12 mouse cellular contexts compared by ENCODE assay signal in genomic region chr2:101705941-101706485, GRCm38 (mm10). TPM values are rescaled to one million over a fixed set of nuclear protein-coding genes. Genes with fewer than 3 reads are reported as not detected.
A peak's percentile ranks its signal among the peaks of the same experiment; 100 is the strongest.
DNase-seq lines count a peak whose midpoint lies in the region; ATAC-seq and TF ChIP-seq lines count a peak whose summit lies in the region.
"Had no signal": no experiment of that assay in that cellular context is flagged by ENCODE, and none has a peak within 500 bp of the region (broad histone marks: within the 10 kb centered on the region; RNA-seq: fewer than 3 reads in every experiment).

No protein-coding gene starts in this region.

- peak; percentile 67 for TF ChIP-seq CTCF in hindbrain, postnatal 0 days (IDR thresholded peaks at IDR 0.05; ENCODE audit: low read depth)
- TF ChIP-seq CTCF in Patski (IDR thresholded peaks at IDR 0.05): peak; percentile 52

- ATAC-seq in hindbrain, postnatal 0 days: no peak
- no peak for ATAC-seq in hindbrain, embryonic 13.5 days (ENCODE audit: low FRiP score)
- ATAC-seq in midbrain, embryonic 11.5 days (ENCODE audit: low FRiP score): 0 out of 2 replicates have a peak, but pooled peaks have one; percentile 42
- no peak for ATAC-seq in midbrain, embryonic 15.5 days (replicated peaks)
- no peak for ATAC-seq in Patski
- ATAC-seq: liver, embryonic 12.5 days had no signal

- H3K27ac ChIP-seq in hindbrain, postnatal 0 days: no peak overlapping the region
- no peak overlapping the region for H3K27ac ChIP-seq in hindbrain, embryonic 13.5 days
- no peak overlapping the region for H3K27ac ChIP-seq in midbrain, embryonic 11.5 days (ENCODE audit: low read depth, low read length)
- no peak overlapping the region for H3K27ac ChIP-seq in midbrain, embryonic 15.5 days
- H3K27ac ChIP-seq: forebrain, embryonic 10.5 days; liver, embryonic 12.5 days had no signal

- CTCF ChIA-PET in Patski (lab: Charles Lee): interaction anchor here (0.7 to 3.3 kb wide), 9 partner anchors 10 to 379 kb away, joined by 3 to 19 read pairs (median 3); no protein-coding TSS in a partner anchor

- 44% methylated on average over 5 of the region's 5 CpGs for WGBS in hindbrain, postnatal 0 days
- WGBS in hindbrain, embryonic 13.5 days: 57% methylated on average over 5 of the region's 5 CpGs
- 45% methylated on average over 5 of the region's 5 CpGs for WGBS in midbrain, embryonic 11.5 days
- 44% methylated on average over 5 of the region's 5 CpGs for WGBS in midbrain, embryonic 15.5 days

- in situ Hi-C loops in Patski (cut with MboI; ENCODE audit: low pct_unique_long_range_greater_than_20kb): loop anchor here (5.0 to 25.0 kb wide), 3 partner anchors 166 to 746 kb away; partner anchors contain the start of gene Fjx1

- no peaks in the 10 kb centered on the region for H3K27me3 ChIP-seq in hindbrain, postnatal 0 days (ENCODE audit: insufficient read depth, low read length)
- no peaks in the 10 kb centered on the region for H3K27me3 ChIP-seq in hindbrain, embryonic 13.5 days
- no peaks in the 10 kb centered on the region for H3K27me3 ChIP-seq in midbrain, embryonic 11.5 days (ENCODE audit: control insufficient read depth, insufficient read depth, low read length)
- no peaks in the 10 kb centered on the region for H3K27me3 ChIP-seq in midbrain, embryonic 15.5 days (replicated peaks)
- no peaks in the 10 kb centered on the region for H3K27me3 ChIP-seq in Patski
- H3K27me3 ChIP-seq: liver, embryonic 12.5 days had no signal

- no peak overlapping the region for H3K9ac ChIP-seq in hindbrain, postnatal 0 days (replicated peaks; ENCODE audit: low read length)
- no peak overlapping the region for H3K9ac ChIP-seq in hindbrain, embryonic 13.5 days
- no peak overlapping the region for H3K9ac ChIP-seq in midbrain, embryonic 11.5 days (ENCODE audit: low read length)
- no peak overlapping the region for H3K9ac ChIP-seq in midbrain, embryonic 15.5 days
- H3K9ac ChIP-seq: liver, embryonic 12.5 days had no signal

- DNase-seq in hindbrain, postnatal 0 days (ENCODE audit: low spot score): peak; percentile 63
- no peak for DNase-seq in midbrain, embryonic 11.5 days (ENCODE audit: low spot score, missing footprints)
- DNase-seq in Patski (ENCODE audit: low read depth, low spot score): no peak
- DNase-seq in retina, embryonic 14.5 days (ENCODE audit: low spot score): peak; percentile 62
- no peak for DNase-seq in cerebellum, adult 9-10 months
- DNase-seq: cerebellum, adult 11 months had no signal

- no peaks in the 10 kb centered on the region for H3K36me3 ChIP-seq in hindbrain, postnatal 0 days (ENCODE audit: insufficient read depth, low read length)
- H3K36me3 ChIP-seq in hindbrain, embryonic 13.5 days: no peaks in the 10 kb centered on the region
- no peaks in the 10 kb centered on the region for H3K36me3 ChIP-seq in midbrain, embryonic 11.5 days (ENCODE audit: control insufficient read depth, insufficient read depth, low read length)
- no peaks in the 10 kb centered on the region for H3K36me3 ChIP-seq in midbrain, embryonic 15.5 days (replicated peaks)
- H3K36me3 ChIP-seq: liver, embryonic 12.5 days had no signal

- no peak overlapping the region for H3K4me3 ChIP-seq in hindbrain, postnatal 0 days (ENCODE audit: low read length)
- H3K4me3 ChIP-seq in hindbrain, embryonic 13.5 days: no peak overlapping the region
- H3K4me3 ChIP-seq in midbrain, embryonic 11.5 days (ENCODE audit: low read depth, low read length): no peak overlapping the region
- H3K4me3 ChIP-seq in midbrain, embryonic 15.5 days: no peak overlapping the region
- H3K4me3 ChIP-seq: forebrain, embryonic 10.5 days; liver, embryonic 12.5 days had no signal

- H3K4me1 ChIP-seq in hindbrain, postnatal 0 days (ENCODE audit: insufficient read depth, low read length): no peaks in the 10 kb centered on the region
- 0 out of 2 replicates have a peak, but pooled peaks cover 5% of the 10 kb centered on the region for H3K4me1 ChIP-seq in hindbrain, embryonic 13.5 days (replicated peaks)
- H3K4me1 ChIP-seq in midbrain, embryonic 11.5 days (ENCODE audit: control insufficient read depth, insufficient read depth, low read length): peaks cover 3% of the 10 kb centered on the region
- 0 out of 2 replicates have a peak, but pooled peaks cover 3% of the 10 kb centered on the region for H3K4me1 ChIP-seq in midbrain, embryonic 15.5 days
- H3K4me1 ChIP-seq: liver, embryonic 12.5 days had no signal

- no peaks in the 10 kb centered on the region for H3K9me3 ChIP-seq in hindbrain, postnatal 0 days (ENCODE audit: low read length)
- no peaks in the 10 kb centered on the region for H3K9me3 ChIP-seq in hindbrain, embryonic 13.5 days
- no peaks in the 10 kb centered on the region for H3K9me3 ChIP-seq in midbrain, embryonic 11.5 days (ENCODE audit: control insufficient read depth, low read length)
- no peaks in the 10 kb centered on the region for H3K9me3 ChIP-seq in midbrain, embryonic 15.5 days
- H3K9me3 ChIP-seq: forebrain, embryonic 10.5 days; liver, embryonic 12.5 days had no signal

- POLR2A ChIA-PET in Patski (lab: Charles Lee): interaction anchor here (0.6 kb wide), 1 partner anchor 232 kb away, joined by 3 read pairs; no protein-coding TSS in a partner anchor

- no peak overlapping the region for H3K4me2 ChIP-seq in hindbrain, postnatal 0 days (ENCODE audit: low read depth, low read length)
- no peak overlapping the region for H3K4me2 ChIP-seq in hindbrain, embryonic 13.5 days
- no peak overlapping the region for H3K4me2 ChIP-seq in midbrain, embryonic 11.5 days
- no peak overlapping the region for H3K4me2 ChIP-seq in midbrain, embryonic 15.5 days
- H3K4me2 ChIP-seq: liver, embryonic 12.5 days had no signal

RNA-seq across cellular contexts. Expression of gene Traf6, which starts 27.8 kb away (rescaled TPM):
- total RNA-seq in hindbrain, postnatal 0 days (2014; rRNA removed): 21.9 and 26.3 TPM in 2 replicates
- 6.1 and 6.8 TPM in 2 replicates for polyA plus RNA-seq in hindbrain, postnatal 0 days (2015; fragmentation: Nextera tagmentation; extraction: Ambion mirVana)
- polyA plus RNA-seq in hindbrain, embryonic 13.5 days (2015; fragmentation: Nextera tagmentation; extraction: Ambion mirVana): 6.6 and 6.8 TPM in 2 replicates
- polyA plus RNA-seq in midbrain, embryonic 11.5 days (2014; fragmentation: Nextera tagmentation; extraction: Ambion mirVana): 23.9 and 24.6 TPM in 2 replicates
- polyA plus RNA-seq in midbrain, embryonic 15.5 days (2015; fragmentation: Nextera tagmentation; extraction: Ambion mirVana): 6.2 and 6.6 TPM in 2 replicates
- polyA plus RNA-seq in Patski (2021): 13.8 TPM

RNA-seq across cellular contexts. Expression of gene B230118H07Rik, which starts 56.7 kb away (rescaled TPM):
- 12.6 and 13.3 TPM in 2 replicates for total RNA-seq in hindbrain, postnatal 0 days (2014; rRNA removed)
- 57.3 and 59.3 TPM in 2 replicates for polyA plus RNA-seq in hindbrain, postnatal 0 days (2015; fragmentation: Nextera tagmentation; extraction: Ambion mirVana)
- polyA plus RNA-seq in hindbrain, embryonic 13.5 days (2015; fragmentation: Nextera tagmentation; extraction: Ambion mirVana): 59.8 and 62.5 TPM in 2 replicates
- polyA plus RNA-seq in midbrain, embryonic 11.5 days (2014; fragmentation: Nextera tagmentation; extraction: Ambion mirVana): 64.4 and 67.8 TPM in 2 replicates
- polyA plus RNA-seq in midbrain, embryonic 15.5 days (2015; fragmentation: Nextera tagmentation; extraction: Ambion mirVana): 42.6 and 46.4 TPM in 2 replicates
- polyA plus RNA-seq in Patski (2021): 42.7 TPM

RNA-seq across cellular contexts. Expression of gene Rag1, which starts 56.7 kb away (rescaled TPM):
- 0.36 and 0.37 TPM in 2 replicates for total RNA-seq in hindbrain, postnatal 0 days (2014; rRNA removed)
- 0.08 and 0.11 TPM in 2 replicates for polyA plus RNA-seq in hindbrain, postnatal 0 days (2015; fragmentation: Nextera tagmentation; extraction: Ambion mirVana)
- polyA plus RNA-seq in hindbrain, embryonic 13.5 days (2015; fragmentation: Nextera tagmentation; extraction: Ambion mirVana): 0.09 TPM in 2 replicates
- 0.12 TPM in 2 replicates for polyA plus RNA-seq in midbrain, embryonic 11.5 days (2014; fragmentation: Nextera tagmentation; extraction: Ambion mirVana)
- polyA plus RNA-seq in midbrain, embryonic 15.5 days (2015; fragmentation: Nextera tagmentation; extraction: Ambion mirVana): 0.10 and 0.15 TPM in 2 replicates
- not detected for polyA plus RNA-seq in Patski (2021)
- polyA plus RNA-seq: forebrain, embryonic 10.5 days; heart, embryonic 14.5 days; large intestine, adult 2 months had no signal

Comparison
In these comparisons a context has a peak if more than half of its experiments do, and no peak if none do; other contexts are left out.
1. DNase-seq: peak in hindbrain, postnatal 0 days (single experiment) and retina, embryonic 14.5 days (single experiment); none in midbrain, embryonic 11.5 days (single experiment), Patski (single experiment) and cerebellum, adult 9-10 months (single experiment).